Mouse (Mus musculus): ENCODE data around the gene Cyp2w1.

DNA sequence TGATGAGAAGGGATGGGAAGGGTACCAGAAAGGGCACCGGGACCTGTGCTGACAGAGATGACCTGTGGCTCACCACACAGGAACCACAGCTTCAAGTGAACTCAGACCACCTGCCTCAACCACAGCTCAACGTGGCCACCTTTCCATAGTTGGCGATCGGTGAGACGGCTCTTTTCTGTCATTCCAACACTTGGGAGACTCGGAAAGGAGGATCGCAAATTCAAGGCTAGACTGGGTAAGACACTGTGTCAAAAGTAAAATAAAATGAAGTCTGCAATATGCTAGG lies 25.8 kb downstream of the Cyp2w1 start:
- TF ChIP-seq CTCF (IDR thresholded peaks at IDR 0.05; ENCODE audit: extremely low read depth, insufficient read length, insufficient replicate concordance, low read depth, low read length) = no peak
- TF ChIP-seq POLR2A (IDR thresholded peaks at IDR 0.05; ENCODE audit: low read depth, low read length) = no peak; the same call in 1 of the 2 replicates
